Mouse (Mus musculus) heart, postnatal 0 days (tissue): ENCODE results near the gene Cib3. TPM values are rescaled to one million over a fixed set of nuclear protein-coding genes. Genes with fewer than 3 reads are reported as not detected.

Experiments
- ATAC-seq: fragments of 200-750 bp; cut with Nextera tagmentation; 2 replicates; pipeline ENCODE4 v1.8.0; 2017; ENCODE audit warnings: low read depth, moderate number of reproducible peaks, moderate library complexity; ENCODE audit not compliant: insufficient read depth
- DNase-seq: peaks from one replicate; pipeline ENCODE4 v3.0.0-alpha.2; 2016; ENCODE audit warnings: low spot score
- H3K27ac ChIP-seq: fragments of 300-500 bp; sonication (generic); 2 replicates; pipeline ENCODE4 v1.5.1; 2014; ENCODE audit warnings: low read depth, mild to moderate bottlenecking
- H3K27me3 ChIP-seq: fragments of 300-500 bp; sonication (generic); 2 replicates; pipeline ENCODE4 v1.6.1; 2014; ENCODE audit warnings: low read length, mixed read lengths; ENCODE audit not compliant: control insufficient read depth, insufficient read depth
- H3K36me3 ChIP-seq: fragments of 300-500 bp; sonication (generic); replicated peaks from 2 replicates; pipeline ENCODE4 v1.6.1; 2014; ENCODE audit warnings: low read length, mixed read lengths; ENCODE audit not compliant: control insufficient read depth, insufficient read depth
- H3K4me1 ChIP-seq: fragments of 300-500 bp; sonication (generic); 2 replicates; pipeline ENCODE4 v1.6.1; 2014; ENCODE audit warnings: antibody characterized with exemption; ENCODE audit not compliant: control insufficient read depth, insufficient read depth
- H3K4me2 ChIP-seq: fragments of 300-500 bp; sonication (generic); 2 replicates; pipeline ENCODE4 v1.6.1; 2014; ENCODE audit warnings: low read depth, mild to moderate bottlenecking, low read length, moderate library complexity
- H3K4me3 ChIP-seq: fragments of 300-500 bp; sonication (generic); 2 replicates; pipeline ENCODE4 v1.5.1; 2014; ENCODE audit warnings: low read depth, low read length
- H3K9ac ChIP-seq: fragments of 300-500 bp; sonication (generic); replicated peaks from 2 replicates; pipeline ENCODE4 v1.6.1; 2014; ENCODE audit warnings: low read depth, low read length, mixed read lengths
- H3K9me3 ChIP-seq: fragments of 300-500 bp; sonication (generic); replicated peaks from 2 replicates; pipeline ENCODE4 v1.6.1; 2016; ENCODE audit warnings: low read length; ENCODE audit not compliant: control insufficient read depth
- CTCF ChIP-seq: IDR thresholded peaks from 2 replicates; pipeline ENCODE4 v1.5.1; 2016; ENCODE audit warnings: antibody characterized with exemption, control low read depth, low read depth
- EP300 ChIP-seq: IDR thresholded peaks from 2 replicates; pipeline ENCODE4 v1.6.1; 2016; ENCODE audit warnings: antibody characterized with exemption, low read depth
- whole genome bisulfite sequencing: fragments of 180-500 bp; shearing (Covaris S2); extraction: QIAGEN DNeasy Blood & Tissue Kit; methylation state at CpG from one replicate; pipeline ENCODE4 v1.1.7; 2014; 5-methylcytosine and 5-hydroxymethylcytosine counted together
- polyA plus RNA-seq: library from polyadenylated mRNA; unstranded; fragments of >200 nt; fragmentation: Nextera tagmentation; extraction: Ambion mirVana; gene quantifications from 2 replicates; pipeline ENCODE4 v1.2.1, GENCODE M21; 2015
- total RNA-seq: library from RNA; depleted of rRNA; stranded (reverse); fragments of >200 nt; gene quantifications from 2 replicates; pipeline ENCODE4 v1.2.3, GENCODE M21; 2014; ENCODE audit warnings: low replicate concordance

The Cib3 gene
- total and polyA plus RNA-seq, 2 experiments from 2014 or later, result not detected

DNA sequence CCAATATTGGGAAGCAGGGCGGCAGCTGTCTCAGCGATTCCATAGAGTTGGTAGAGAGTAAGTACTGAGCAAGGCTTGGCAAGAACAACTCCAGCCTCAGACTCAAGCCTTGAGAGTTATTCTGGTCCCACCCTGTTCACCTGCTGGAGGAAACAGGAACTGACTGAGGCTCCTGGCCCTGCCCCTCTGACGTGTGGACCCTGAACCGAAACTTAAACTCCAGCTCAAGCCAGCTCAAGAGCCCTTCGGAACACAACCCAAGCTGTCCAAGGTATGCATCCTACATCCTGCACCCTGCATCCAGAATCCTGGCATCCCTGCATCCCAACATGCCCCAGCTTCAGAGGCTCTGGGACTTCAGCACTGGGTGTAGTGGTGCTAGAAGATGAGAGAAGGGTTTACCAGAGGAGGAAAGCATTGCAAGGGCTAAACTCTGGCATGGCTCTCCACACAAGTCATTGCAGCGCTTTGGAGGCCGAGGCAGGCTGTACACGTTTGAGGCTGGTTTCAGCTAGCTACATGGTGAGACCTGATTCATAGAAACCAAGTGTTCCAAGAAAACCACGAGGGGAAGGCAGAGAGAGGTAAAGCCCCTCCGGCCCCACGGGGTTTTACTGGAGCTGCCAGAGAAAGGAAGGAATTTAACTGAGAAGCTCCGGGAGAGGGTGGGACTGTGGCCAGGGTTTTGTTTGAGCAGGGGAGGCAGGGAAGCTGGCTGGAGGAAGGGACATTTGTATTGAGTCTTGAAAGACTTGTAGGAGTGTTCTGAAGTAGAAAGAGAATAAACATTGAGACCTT lies 23.0 kb downstream of the Cib3 start, which contains the start of gene Hsh2d:
Gene Hsh2d, plus strand, starts transcription at position 222 of the 798 bp plus-strand sequence.
- no peak for ATAC-seq
- Histone ChIP-seq H3K4me3 (peak within 1 kb of the TSS; percentile 5; the same call in 1 of the 2 replicates), H3K27me3 (no peaks in the 10 kb centered on the region), H3K27ac (no peak within 1 kb of the TSS), H3K9ac (no peak within 1 kb of the TSS), H3K9me3 (no peaks in the 10 kb centered on the region), H3K4me2 (no peak within 1 kb of the TSS), H3K4me1 (no peaks in the 10 kb centered on the region), H3K36me3 (no peaks in the 10 kb centered on the region)
- DNase-seq, result no peak
- WGBS, result 57% methylated on average over 12 of the region's 12 CpGs
- TF ChIP-seq CTCF (no peak), EP300 (no peak)

GRCm38 (mm10) chr8:72187793-72188331 lies 24.8 kb downstream of the Cib3 start:
- WGBS, result 74% methylated on average over 2 of the region's 2 CpGs
- Histone ChIP-seq H3K4me2 (no peak overlapping the region), H3K9me3 (no peaks in the 10 kb centered on the region), H3K4me1 (no peaks in the 10 kb centered on the region), H3K27me3 (no peaks in the 10 kb centered on the region), H3K27ac (no peak overlapping the region), H3K36me3 (no peaks in the 10 kb centered on the region), H3K9ac (no peak overlapping the region), H3K4me3 (no peak overlapping the region)
- TF ChIP-seq EP300 (no peak), CTCF (no peak)
- no peak for DNase-seq
- no peak for ATAC-seq

DNA sequence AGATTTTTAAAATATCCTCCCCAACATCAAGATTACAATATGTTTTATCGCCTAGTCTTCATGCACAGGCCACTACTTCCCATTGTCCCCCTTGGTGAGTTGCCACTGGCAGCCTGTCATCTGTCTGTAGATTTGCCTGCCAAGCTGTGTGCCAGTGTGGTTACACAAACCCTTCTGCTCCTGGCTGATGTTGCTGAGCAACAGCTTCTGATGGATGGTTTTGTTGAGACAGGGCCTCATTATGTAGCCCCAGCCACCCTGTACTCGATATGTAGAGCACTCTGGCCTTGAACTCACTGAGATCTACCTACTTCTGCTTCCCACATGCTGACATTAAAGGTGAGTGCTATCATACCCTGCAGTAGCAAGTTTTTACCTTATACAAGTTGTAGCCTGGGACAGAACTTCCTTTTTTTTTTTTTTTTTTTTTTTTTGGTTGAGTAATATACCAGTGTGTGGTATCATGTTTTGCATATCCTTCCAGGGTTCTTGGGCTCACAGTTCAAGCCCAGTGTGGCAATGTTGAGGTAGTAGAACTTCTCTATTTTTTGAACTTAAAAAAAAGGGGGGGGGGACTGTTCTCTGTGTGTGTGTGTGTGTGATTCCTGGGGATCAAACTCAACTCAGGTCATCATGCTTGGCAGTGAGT lies 29.0 kb downstream of the Cib3 start:
- no peak overlapping the region for H3K4me3 ChIP-seq
- no peak overlapping the region for H3K9ac ChIP-seq
- ATAC-seq (no peak), DNase-seq (no peak)
- H3K36me3 ChIP-seq, result peaks cover 29% of the 10 kb centered on the region
- H3K4me2 ChIP-seq, result no peak overlapping the region
- 88% methylated on average over 2 of the region's 2 CpGs for WGBS
- TF ChIP-seq EP300 (no peak), CTCF (no peak)
- no peaks in the 10 kb centered on the region for H3K9me3 ChIP-seq
- no peaks in the 10 kb centered on the region for H3K4me1 ChIP-seq
- no peaks in the 10 kb centered on the region for H3K27me3 ChIP-seq
- H3K27ac ChIP-seq, result no peak overlapping the region

DNA sequence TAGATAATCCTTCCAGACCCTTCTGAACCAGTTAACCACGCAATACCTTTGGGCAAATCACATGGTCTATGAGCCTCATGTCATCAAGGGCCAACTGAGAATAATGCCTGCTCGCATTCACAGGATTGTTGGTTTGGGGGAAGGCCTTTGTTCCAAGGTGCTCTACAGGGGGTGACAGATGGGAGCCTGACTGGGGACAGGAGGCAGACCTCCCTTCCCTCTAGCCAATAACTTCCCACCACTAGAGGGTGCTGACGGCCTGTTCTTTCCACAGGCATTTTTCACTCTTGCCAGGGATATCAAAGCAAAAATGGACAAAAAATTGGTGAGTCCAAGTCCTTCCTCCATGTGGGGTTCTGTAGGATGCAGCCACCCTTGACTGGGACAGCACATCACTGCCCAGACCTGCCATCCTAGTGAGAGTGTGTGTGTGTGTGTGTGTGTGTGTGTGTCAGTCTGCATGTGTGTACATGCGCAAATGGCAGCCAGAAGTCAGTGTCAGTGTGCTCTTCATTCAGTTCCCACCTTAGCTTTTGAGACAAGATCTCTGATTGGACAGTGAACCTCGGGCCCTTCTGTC lies 35.2 kb downstream of the Cib3 start:
- ATAC-seq (peak; percentile 63), DNase-seq (peak; percentile 67)
- no peak overlapping the region for H3K4me2 ChIP-seq
- 62% methylated on average over 5 of the region's 5 CpGs for WGBS
- H3K4me1 ChIP-seq, result no peaks in the 10 kb centered on the region
- H3K27me3 ChIP-seq, result no peaks in the 10 kb centered on the region
- no peak overlapping the region for H3K27ac ChIP-seq
- TF ChIP-seq CTCF (peak; percentile 83), EP300 (no peak)
- peaks cover 86% of the 10 kb centered on the region for H3K36me3 ChIP-seq
- no peak overlapping the region for H3K4me3 ChIP-seq
- no peaks in the 10 kb centered on the region for H3K9me3 ChIP-seq
- H3K9ac ChIP-seq, result no peak overlapping the region

DNA sequence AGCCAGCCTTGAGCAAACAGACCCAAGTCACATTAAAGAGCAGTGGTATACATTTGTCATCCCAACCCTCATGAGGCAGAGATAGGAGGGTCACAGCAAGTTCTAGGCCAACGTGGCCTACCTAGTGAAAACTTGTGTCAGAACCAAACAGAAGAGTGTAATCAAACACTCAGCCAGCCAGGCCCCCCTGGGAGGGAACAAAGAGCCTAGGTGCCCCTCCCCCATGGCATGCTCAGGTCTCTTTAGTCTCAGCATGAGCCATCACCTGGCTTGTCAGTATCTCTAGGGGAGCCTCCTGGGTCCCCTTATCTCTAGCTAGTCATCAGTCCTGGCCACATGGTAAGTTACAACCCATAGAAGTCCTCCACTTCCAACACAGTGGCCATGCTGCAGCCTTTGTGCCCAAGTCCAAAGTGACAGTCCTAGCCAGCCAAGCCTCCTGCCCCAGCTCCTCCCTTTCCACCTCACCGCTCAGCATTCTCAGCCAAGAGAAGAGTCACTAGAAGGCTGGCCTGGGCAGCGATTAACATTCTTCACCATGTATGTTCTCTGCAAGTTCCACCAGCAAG lies 42.9 kb downstream of the Cib3 start:
- H3K4me1 ChIP-seq, result peaks cover 6% of the 10 kb centered on the region; the same call in 1 of the 2 replicates
- H3K27ac ChIP-seq, result no peak overlapping the region
- TF ChIP-seq CTCF (no peak), EP300 (no peak)
- no peaks in the 10 kb centered on the region for H3K9me3 ChIP-seq
- 76% methylated on average over 3 of the region's 3 CpGs for WGBS
- peaks cover 78% of the 10 kb centered on the region for H3K36me3 ChIP-seq
- ATAC-seq (no peak), DNase-seq (no peak)
- no peak overlapping the region for H3K4me3 ChIP-seq
- H3K4me2 ChIP-seq, result no peak overlapping the region
- no peaks in the 10 kb centered on the region for H3K27me3 ChIP-seq
- no peak overlapping the region for H3K9ac ChIP-seq
